Mouse (Mus musculus) hindbrain, embryonic 12.5 days (tissue): Measurements from ENCODE around the gene 1110008P14Rik. TPM values are rescaled to one million over a fixed set of nuclear protein-coding genes. Genes with fewer than 3 reads are reported as not detected.

Experiments
- ATAC-seq: fragments of 200-750 bp; cut with Nextera tagmentation; 2 replicates; pipeline ENCODE4 v1.8.0; 2017; ENCODE audit warnings: moderate TSS enrichment; ENCODE audit not compliant: low FRiP score
- H3K27ac ChIP-seq: fragments of 300-500 bp; sonication (generic); 2 replicates; pipeline ENCODE4 v1.5.1; 2016; ENCODE audit warnings: mild to moderate bottlenecking
- H3K27me3 ChIP-seq: fragments of 300-500 bp; sonication (generic); 2 replicates; pipeline ENCODE4 v1.6.1; 2016; ENCODE audit warnings: mild to moderate bottlenecking
- H3K36me3 ChIP-seq: fragments of 300-500 bp; sonication (generic); 2 replicates; pipeline ENCODE4 v1.6.1; 2016; ENCODE audit warnings: mild to moderate bottlenecking
- H3K4me1 ChIP-seq: fragments of 300-500 bp; sonication (generic); 2 replicates; pipeline ENCODE4 v1.6.1; 2016
- H3K4me2 ChIP-seq: fragments of 300-500 bp; sonication (generic); replicated peaks from 2 replicates; pipeline ENCODE4 v1.6.1; 2016; ENCODE audit warnings: mild to moderate bottlenecking
- H3K4me3 ChIP-seq: fragments of 300-500 bp; sonication (generic); 2 replicates; pipeline ENCODE4 v1.5.1; 2016; ENCODE audit warnings: mild to moderate bottlenecking
- H3K9ac ChIP-seq: fragments of 300-500 bp; sonication (generic); 2 replicates; pipeline ENCODE4 v1.6.1; 2016; ENCODE audit warnings: mild to moderate bottlenecking, moderate library complexity
- H3K9me3 ChIP-seq: fragments of 300-500 bp; sonication (generic); replicated peaks from 2 replicates; pipeline ENCODE4 v1.6.1; 2016; ENCODE audit warnings: mild to moderate bottlenecking
- WGBS: fragments of 180-500 bp; shearing (Covaris S2); methylation state at CpG from one replicate; pipeline ENCODE4 v1.1.7; 2016; 5-methylcytosine and 5-hydroxymethylcytosine counted together
- polyA plus RNA-seq: library from polyadenylated mRNA; unstranded; fragments of >200 nt; fragmentation: Nextera tagmentation; extraction: Ambion mirVana; gene quantifications from 2 replicates; pipeline ENCODE4 v1.2.1, GENCODE M21; 2016

The 1110008P14Rik gene
- polyA plus RNA-seq, 1 experiment from 2014 or later: 72.8 TPM

- H3K4me2 ChIP-seq: no peak overlapping the region
- 0 out of 2 replicates have a peak overlapping the region, but pooled peaks have one; percentile 19 for H3K9ac ChIP-seq
- 0 out of 2 replicates have a peak overlapping the region, but pooled peaks have one; percentile 23 for H3K27ac ChIP-seq
- H3K4me1 ChIP-seq: peaks cover 10% of the 10 kb centered on the region
- 17% methylated on average over 13 of the region's 13 CpGs for WGBS
- no peaks in the 10 kb centered on the region; the same call in 1 of the 2 replicates for H3K27me3 ChIP-seq
- no peaks in the 10 kb centered on the region for H3K9me3 ChIP-seq
- no peak for ATAC-seq
- H3K4me3 ChIP-seq: no peak overlapping the region
- peaks cover 9% of the 10 kb centered on the region for H3K36me3 ChIP-seq
Measured at GRCm38 (mm10) chr2:32328911-32329460, 52.8 kb downstream of the 1110008P14Rik start.

- no peak for ATAC-seq
- no peaks in the 10 kb centered on the region for H3K9me3 ChIP-seq
- 89% methylated on average over 4 of the region's 4 CpGs for WGBS
Measured at GRCm38 (mm10) chr2:32327200-32327599, 54.5 kb downstream of the 1110008P14Rik start.

More at GRCm38 (mm10) chr2:32327200-32327599, 54.5 kb downstream of the 1110008P14Rik start:
- peaks cover 9% of the 10 kb centered on the region for H3K36me3 ChIP-seq
- no peaks in the 10 kb centered on the region; the same call in 1 of the 2 replicates for H3K27me3 ChIP-seq
- no peak overlapping the region for H3K27ac ChIP-seq
- peaks cover 23% of the 10 kb centered on the region for H3K4me1 ChIP-seq
- no peak overlapping the region for H3K9ac ChIP-seq
- no peak overlapping the region for H3K4me2 ChIP-seq
- no peak overlapping the region for H3K4me3 ChIP-seq

Other genes with a start within 250 kb of the 1110008P14Rik start
- gene Prrc2b, start 230.9 kb downstream of the 1110008P14Rik start, polyA plus RNA-seq: 111 and 114 TPM in 2 replicates
- gene Pomt1, start 145.3 kb downstream of the 1110008P14Rik start, polyA plus RNA-seq: 25.5 and 25.9 TPM in 2 replicates
- 61.8 and 67.3 TPM in 2 replicates for gene Uck1, start 121.8 kb downstream of the 1110008P14Rik start, polyA plus RNA-seq
- 31.5 and 31.6 TPM in 2 replicates for gene Golga2, start 94.6 kb downstream of the 1110008P14Rik start, polyA plus RNA-seq
- 380 and 382 TPM in 2 replicates for gene Swi5, start 93.9 kb downstream of the 1110008P14Rik start, polyA plus RNA-seq
- 59.1 and 66.3 TPM in 2 replicates for gene Ciz1, start 29.6 kb downstream of the 1110008P14Rik start, polyA plus RNA-seq
- gene Dnm1, start 28.6 kb downstream of the 1110008P14Rik start, polyA plus RNA-seq: 44.4 and 47.5 TPM in 2 replicates
- gene Lcn2, start 6.3 kb upstream of the 1110008P14Rik start, polyA plus RNA-seq: 0.95 and 1.2 TPM in 2 replicates
- 34.5 and 35.1 TPM in 2 replicates for gene Ptges2, start 14.0 kb upstream of the 1110008P14Rik start, polyA plus RNA-seq
- gene Naif1, start 68.5 kb upstream of the 1110008P14Rik start, polyA plus RNA-seq: 5.9 and 6.2 TPM in 2 replicates
- 40.2 and 41.6 TPM in 2 replicates for gene Slc25a25, start 69.5 kb upstream of the 1110008P14Rik start, polyA plus RNA-seq
- 12.6 and 15.5 TPM in 2 replicates for gene Fam102a, start 153.4 kb upstream of the 1110008P14Rik start, polyA plus RNA-seq
- 110 and 117 TPM in 2 replicates for gene Dpm2, start 188.9 kb upstream of the 1110008P14Rik start, polyA plus RNA-seq
- gene Pip5kl1, start 192.9 kb upstream of the 1110008P14Rik start, polyA plus RNA-seq: 4.2 and 5.0 TPM in 2 replicates
- 0.31 and 0.56 TPM in 2 replicates for gene 9430097D07Rik, start 193.7 kb upstream of the 1110008P14Rik start, polyA plus RNA-seq
- 21.5 and 22.9 TPM in 2 replicates for gene St6galnac4, start 205.2 kb upstream of the 1110008P14Rik start, polyA plus RNA-seq
- 13.5 and 14.3 TPM in 2 replicates for gene St6galnac6, start 217.8 kb upstream of the 1110008P14Rik start, polyA plus RNA-seq
- 40.4 and 43.2 TPM in 2 replicates for gene Ak1, start 239.8 kb upstream of the 1110008P14Rik start, polyA plus RNA-seq